Mouse (Mus musculus) G1E (cell line): ENCODE measurements at regions not wholly inside any gene's neighbourhood (a gene's known extent, or its start where the extent isn't known, plus 50 kb on each side); places are given as distances from the start of the nearest gene placed in this dataset.

ENCODE experiments used
- ATAC-seq: 2 replicates; pipeline ENCODE4 v1.8.0; 2016; ENCODE audit warnings: mild to moderate bottlenecking; ENCODE audit not compliant: insufficient number of reproducible peaks, poor library complexity, low FRiP score, severe bottlenecking; ENCODE audit errors: extremely low read depth
- DNase-seq: peaks from one replicate; pipeline ENCODE4 v3.0.0; 2012; ENCODE audit warnings: low spot score
- H3K27me3 ChIP-seq: 2 replicates; pipeline ENCODE4 v1.6.1; 2012; ENCODE audit warnings: mild to moderate bottlenecking, low read length, inconsistent platforms; ENCODE audit not compliant: insufficient read depth
- H3K36me3 ChIP-seq: replicated peaks from 2 replicates; pipeline ENCODE3; 2012; ENCODE audit warnings: mild to moderate bottlenecking, inconsistent platforms
- H3K4me1 ChIP-seq: 2 replicates; pipeline ENCODE4 v1.6.1; 2012; ENCODE audit warnings: low read depth, low read length, inconsistent platforms, mixed read lengths; ENCODE audit not compliant: insufficient read depth
- H3K4me3 ChIP-seq: 2 replicates; pipeline ENCODE4 v1.5.1; 2012; ENCODE audit warnings: low read depth, mild to moderate bottlenecking, inconsistent platforms, low read length, moderate library complexity, mixed read lengths
- H3K9me3 ChIP-seq: replicated peaks from 2 replicates; pipeline ENCODE4 v1.6.1; 2012; ENCODE audit warnings: inconsistent platforms
- CTCF ChIP-seq: IDR thresholded peaks from 2 replicates; pipeline ENCODE4 v1.5.1; 2012; ENCODE audit warnings: low read depth, low read length, inconsistent platforms, mixed read lengths
- GATA1 ChIP-seq: IDR thresholded peaks from 2 replicates; pipeline ENCODE4 v1.6.1; 2012; ENCODE audit warnings: borderline replicate concordance, low read length, inconsistent platforms, mixed read lengths
- GATA2 ChIP-seq: IDR thresholded peaks from 2 replicates; pipeline ENCODE4 v1.6.1; 2012; ENCODE audit warnings: low read depth, low read length, inconsistent platforms, borderline replicate concordance
- POLR2AphosphoS5 ChIP-seq: IDR thresholded peaks from 2 replicates; pipeline ENCODE4 v1.6.1; 2012; ENCODE audit warnings: low read depth, low read length, inconsistent platforms; ENCODE audit not compliant: insufficient replicate concordance
- TAL1 ChIP-seq: conservative IDR thresholded peaks from 2 replicates; pipeline ENCODE4 v1.6.1; 2012; ENCODE audit warnings: low read depth, low read length, inconsistent platforms, mixed read lengths

- no peaks in the 10 kb centered on the region for H3K4me1 ChIP-seq
- peaks cover 25% of the 10 kb centered on the region for H3K9me3 ChIP-seq
- H3K27me3 ChIP-seq, result no peaks in the 10 kb centered on the region
- no peak for DNase-seq
- H3K36me3 ChIP-seq, result no peaks in the 10 kb centered on the region
- ATAC-seq, result no peak
- no peak overlapping the region for H3K4me3 ChIP-seq
- TF ChIP-seq GATA1 (no peak), CTCF (no peak), GATA2 (no peak), POLR2AphosphoS5 (no peak), TAL1 (no peak)
These were observed 64.7 kb upstream of the Ppm1h start for GRCm38 (mm10) chr10:122613891-122614290.

- Histone ChIP-seq H3K36me3 (no peaks in the 10 kb centered on the region), H3K4me3 (no peak overlapping the region), H3K9me3 (peaks cover 33% of the 10 kb centered on the region), H3K4me1 (no peaks in the 10 kb centered on the region), H3K27me3 (no peaks in the 10 kb centered on the region)
- no peak for DNase-seq
- no peak for ATAC-seq
- no peak for TF ChIP-seq GATA1
- TF ChIP-seq GATA2, result no peak
- no peak for TF ChIP-seq TAL1
- TF ChIP-seq POLR2AphosphoS5, result no peak
- TF ChIP-seq CTCF, result no peak
These were observed 63.8 kb upstream of the Ppm1h start for GRCm38 (mm10) chr10:122614720-122615119.

- TF ChIP-seq TAL1 (no peak), POLR2AphosphoS5 (no peak), CTCF (no peak), GATA2 (no peak), GATA1 (no peak)
- no peak for ATAC-seq
- peaks cover 39% of the 10 kb centered on the region for H3K9me3 ChIP-seq
These were observed 62.9 kb upstream of the Ppm1h start for GRCm38 (mm10) chr10:122615658-122616057.

GRCm38 (mm10) chr10:122616385-122616784 is 62.2 kb upstream of the Ppm1h start:
- TF ChIP-seq GATA1, result no peak
- TF ChIP-seq TAL1, result no peak
- no peak for TF ChIP-seq GATA2
- TF ChIP-seq CTCF, result no peak
- no peak for TF ChIP-seq POLR2AphosphoS5
- H3K9me3 ChIP-seq, result peaks cover 39% of the 10 kb centered on the region
- no peaks in the 10 kb centered on the region for H3K27me3 ChIP-seq
- H3K4me1 ChIP-seq, result no peaks in the 10 kb centered on the region
- H3K4me3 ChIP-seq, result no peak overlapping the region
- no peaks in the 10 kb centered on the region for H3K36me3 ChIP-seq
- DNase-seq (no peak), ATAC-seq (no peak)

More at GRCm38 (mm10) chr10:122615658-122616057, 62.9 kb upstream of the Ppm1h start:
- Histone ChIP-seq H3K4me1 (no peaks in the 10 kb centered on the region), H3K27me3 (no peaks in the 10 kb centered on the region), H3K4me3 (no peak overlapping the region), H3K36me3 (no peaks in the 10 kb centered on the region)
- no peak for DNase-seq

DNA sequence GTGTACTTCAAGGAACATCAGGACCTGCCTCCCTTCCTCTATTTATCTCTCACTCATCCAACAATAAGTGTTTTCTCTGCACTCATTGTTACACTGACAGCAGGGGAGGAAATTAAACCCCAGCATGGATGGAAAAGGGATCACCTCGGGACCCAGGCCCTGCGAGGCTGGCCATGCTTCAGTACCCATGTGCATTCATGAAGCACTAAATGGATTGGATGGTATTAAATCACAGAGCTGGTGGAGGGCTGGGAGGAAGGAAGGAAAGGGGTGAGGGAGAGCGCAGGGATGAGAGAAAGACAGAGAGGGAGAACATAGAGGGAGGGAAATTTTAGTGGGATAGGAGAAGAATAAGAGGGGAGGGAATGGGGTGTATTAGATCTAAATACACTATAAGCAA is 59.7 kb upstream of the Ppm1h start:
- no peaks in the 10 kb centered on the region for H3K4me1 ChIP-seq
- ATAC-seq, result no peak
- no peak for DNase-seq
- peaks cover 51% of the 10 kb centered on the region for H3K9me3 ChIP-seq
- no peaks in the 10 kb centered on the region for H3K27me3 ChIP-seq
- no peak overlapping the region for H3K4me3 ChIP-seq
- no peaks in the 10 kb centered on the region for H3K36me3 ChIP-seq
- no peak for TF ChIP-seq GATA2
- TF ChIP-seq POLR2AphosphoS5, result no peak
- TF ChIP-seq GATA1, result no peak
- no peak for TF ChIP-seq TAL1
- no peak for TF ChIP-seq CTCF

GRCm38 (mm10) chr10:122619406-122620116 is 59.0 kb upstream of the Ppm1h start:
- H3K4me3 ChIP-seq, result no peak overlapping the region
- H3K27me3 ChIP-seq, result no peaks in the 10 kb centered on the region
- H3K36me3 ChIP-seq, result no peaks in the 10 kb centered on the region
- no peak for TF ChIP-seq GATA1
- peaks cover 46% of the 10 kb centered on the region for H3K9me3 ChIP-seq
- no peak for ATAC-seq
- H3K4me1 ChIP-seq, result no peaks in the 10 kb centered on the region
- DNase-seq, result no peak
